Mouse (Mus musculus) retina, postnatal 7 days (tissue): ENCODE results near the gene Sgcd.
A peak's percentile ranks its signal among the peaks of the same experiment; 100 is the strongest.

Source experiments
- DNase-seq: peaks from one replicate; pipeline ENCODE4 v3.0.0-alpha.2; 2012; ENCODE audit warnings: low read depth, low spot score

The Sgcd gene

DNA sequence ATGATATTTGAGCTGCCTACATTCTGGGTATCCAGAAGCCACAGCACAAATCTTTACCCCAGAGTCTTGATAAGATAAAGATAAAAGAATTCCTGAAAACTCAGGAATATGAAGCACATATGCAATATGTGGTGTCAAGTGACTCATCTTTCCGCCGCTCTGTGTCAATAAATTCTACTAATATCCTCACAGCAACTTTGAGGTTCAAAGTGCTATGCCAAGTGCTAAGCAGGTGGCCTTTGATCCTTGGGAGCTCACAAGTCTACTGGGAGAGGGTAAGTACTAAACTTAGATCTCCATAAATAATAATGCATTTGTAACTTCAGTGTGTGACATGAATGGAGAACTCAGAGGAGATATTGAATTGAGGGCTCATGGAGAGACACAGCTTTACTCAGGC lies 848.9 kb downstream of the Sgcd start:
- no peak for DNase-seq

DNA sequence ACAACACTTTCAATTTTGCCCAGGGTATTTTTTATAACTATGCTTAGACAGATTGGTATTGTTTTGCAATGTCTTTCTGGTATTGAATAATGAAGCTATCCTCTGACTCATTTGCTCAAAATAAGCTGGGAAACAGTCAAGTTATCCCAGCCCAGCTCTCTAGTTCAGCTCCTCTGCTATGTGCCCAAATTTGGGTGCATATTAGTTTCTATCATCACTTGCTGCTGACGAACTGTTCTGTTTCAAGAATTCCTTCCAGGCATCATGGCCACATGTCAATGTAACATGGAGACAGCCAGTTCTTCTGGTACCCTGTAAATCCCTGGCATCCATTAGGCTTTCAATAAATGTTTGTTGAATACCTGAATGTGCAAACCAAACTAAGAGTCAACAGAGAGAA lies 849.5 kb downstream of the Sgcd start:
- DNase-seq, result no peak

DNA sequence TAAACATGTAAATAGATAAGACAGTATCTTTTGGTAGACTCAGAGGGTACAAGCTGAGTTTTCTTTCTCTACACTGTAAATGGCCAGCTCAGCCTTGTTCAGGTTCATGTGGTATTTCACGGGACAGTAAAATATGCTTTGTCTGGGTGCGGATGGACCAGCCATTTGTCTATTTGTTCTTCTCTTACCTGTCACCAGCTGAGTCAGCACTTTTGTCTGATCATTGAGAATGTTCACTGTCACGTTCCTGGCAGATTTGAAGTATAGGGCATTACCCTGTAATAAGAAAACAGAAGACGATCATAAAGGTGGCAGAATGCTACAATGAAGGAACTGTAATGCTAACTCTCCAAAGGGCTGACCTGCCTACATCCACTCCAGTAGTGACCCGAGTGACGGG lies 856.4 kb downstream of the Sgcd start:
- DNase-seq, result no peak

DNA sequence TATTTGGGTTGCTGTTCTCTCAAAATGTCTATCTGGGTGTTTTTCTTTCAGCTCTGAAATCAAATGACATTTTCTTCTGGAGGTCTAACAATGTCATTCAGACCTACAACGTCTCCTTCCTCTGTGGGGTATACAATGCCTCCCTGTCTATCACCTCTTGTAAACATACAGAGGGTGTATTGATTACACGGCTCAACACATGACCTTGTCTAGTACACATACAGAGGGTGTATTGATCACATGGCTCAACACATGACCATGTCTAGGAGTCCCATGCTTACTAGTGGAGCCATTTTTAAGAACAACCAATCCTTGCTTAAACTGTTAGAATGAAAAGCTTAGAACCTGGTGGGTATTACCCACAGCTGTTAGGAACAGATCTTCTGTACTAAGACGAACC lies 858.3 kb downstream of the Sgcd start:
- no peak for DNase-seq

DNA sequence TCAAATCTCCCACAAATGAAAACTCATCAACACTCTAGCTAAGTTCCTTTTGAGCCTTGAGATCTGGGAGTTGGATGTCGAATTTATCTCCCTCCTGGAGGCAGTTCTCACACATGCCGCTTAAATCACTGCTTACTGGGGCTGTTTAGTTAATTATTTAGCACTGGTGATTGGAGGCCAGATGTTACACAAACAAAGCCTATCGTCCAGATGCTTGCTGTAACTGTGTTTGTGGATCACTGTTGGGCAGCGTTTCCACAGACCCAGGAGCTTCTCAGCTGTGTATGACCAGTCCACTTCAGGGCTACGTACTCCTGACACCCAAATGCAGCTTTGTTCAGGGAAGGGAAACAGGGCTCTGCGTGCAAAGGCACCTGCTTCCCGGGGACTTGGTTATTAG lies 858.8 kb downstream of the Sgcd start:
- DNase-seq, result no peak

DNA sequence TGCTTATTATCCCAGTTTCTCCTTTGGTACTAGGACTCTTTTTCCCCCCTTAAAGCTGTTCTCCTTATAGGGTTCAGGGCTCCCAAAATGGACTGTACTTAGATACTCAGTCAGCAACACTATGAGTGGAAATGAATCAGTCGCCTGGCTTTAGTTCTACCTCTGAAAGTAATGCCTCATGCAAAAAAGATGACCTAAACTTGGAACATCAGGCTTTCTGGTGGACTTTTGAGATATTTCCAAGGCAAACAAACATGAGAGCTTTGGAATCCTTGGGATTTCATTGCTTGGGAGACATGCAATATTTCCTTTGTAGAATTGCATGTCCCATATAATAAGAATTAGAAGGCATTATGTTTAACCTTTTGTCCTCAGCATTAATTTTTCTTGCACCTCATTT lies 859.6 kb downstream of the Sgcd start:
- no peak for DNase-seq

DNA sequence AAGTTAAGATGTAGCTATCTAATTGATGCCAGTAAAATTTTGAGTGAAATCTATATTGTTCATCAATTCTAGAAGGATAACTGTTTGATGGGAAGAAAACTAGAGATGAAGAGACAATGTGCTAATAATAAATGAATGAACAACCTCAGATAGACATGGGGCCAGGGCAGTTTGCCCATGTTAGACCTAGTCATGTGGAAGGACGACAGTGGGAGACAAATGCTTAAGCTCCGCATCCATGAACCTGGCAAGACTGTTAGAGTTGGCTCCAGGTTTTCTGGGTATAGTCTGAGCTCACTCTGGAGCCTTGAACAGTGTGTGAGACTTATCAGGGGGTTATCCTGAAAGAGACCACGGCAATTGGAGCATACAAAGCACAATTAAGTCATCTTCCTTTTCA lies 860.4 kb downstream of the Sgcd start:
- DNase-seq, result no peak

DNA sequence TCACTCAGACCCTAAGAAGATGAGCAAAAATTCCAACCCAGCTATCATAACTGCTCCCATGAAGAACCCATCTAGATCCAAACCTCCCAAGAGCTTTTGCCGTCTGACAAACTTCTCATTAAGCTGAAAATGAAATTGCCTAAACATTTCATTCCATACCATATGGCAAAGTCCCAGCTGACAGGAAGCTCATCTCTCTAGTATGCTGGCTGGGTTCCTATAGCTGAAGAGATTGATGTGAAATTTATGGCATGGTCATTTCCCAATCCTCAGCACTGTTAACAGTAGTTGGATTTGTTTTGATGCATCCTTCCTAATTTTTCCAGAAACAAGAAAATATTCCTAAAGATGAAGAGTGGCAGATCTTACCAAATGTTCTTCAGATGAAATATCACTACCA lies 867.9 kb downstream of the Sgcd start:
- no peak for DNase-seq

DNA sequence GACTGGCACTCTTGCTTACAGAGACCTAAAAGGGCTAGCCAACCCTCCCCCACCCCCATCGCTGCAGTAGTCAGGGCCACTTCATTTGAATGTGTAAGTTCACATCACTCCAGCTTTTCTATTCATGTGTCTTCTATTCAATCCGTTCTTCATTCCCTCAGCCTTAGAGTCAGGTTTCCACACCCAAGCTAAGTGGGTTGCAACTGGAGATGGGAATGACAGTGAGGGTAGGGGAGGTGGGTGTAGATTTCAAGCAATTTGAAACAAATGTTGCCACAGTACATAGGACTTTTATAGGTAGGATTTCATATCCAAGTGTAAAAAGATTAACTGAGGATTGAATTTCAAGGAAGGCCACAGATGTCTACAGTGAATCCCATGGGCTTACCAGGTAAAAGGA lies 870.9 kb downstream of the Sgcd start:
- no peak for DNase-seq

DNA sequence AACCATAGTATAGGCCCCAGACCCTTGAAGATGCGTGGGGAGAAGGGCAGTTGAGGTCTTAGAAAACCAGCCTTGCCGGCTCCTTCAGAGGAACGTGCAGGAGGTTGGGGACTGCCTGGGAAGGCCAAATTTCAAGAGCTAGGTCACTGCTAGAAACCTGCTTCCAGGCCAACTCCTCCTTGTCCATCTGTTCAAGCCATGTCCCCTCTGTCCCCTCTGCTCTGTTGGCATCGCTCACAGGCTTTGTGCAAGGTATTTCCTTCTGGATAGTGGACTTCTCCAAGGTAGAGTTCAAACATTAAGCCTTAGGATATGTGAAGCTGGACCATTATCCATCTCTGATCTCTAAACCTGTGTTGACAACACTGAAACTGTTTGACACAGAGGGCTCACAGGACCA lies 874.4 kb downstream of the Sgcd start:
- no peak for DNase-seq

DNA sequence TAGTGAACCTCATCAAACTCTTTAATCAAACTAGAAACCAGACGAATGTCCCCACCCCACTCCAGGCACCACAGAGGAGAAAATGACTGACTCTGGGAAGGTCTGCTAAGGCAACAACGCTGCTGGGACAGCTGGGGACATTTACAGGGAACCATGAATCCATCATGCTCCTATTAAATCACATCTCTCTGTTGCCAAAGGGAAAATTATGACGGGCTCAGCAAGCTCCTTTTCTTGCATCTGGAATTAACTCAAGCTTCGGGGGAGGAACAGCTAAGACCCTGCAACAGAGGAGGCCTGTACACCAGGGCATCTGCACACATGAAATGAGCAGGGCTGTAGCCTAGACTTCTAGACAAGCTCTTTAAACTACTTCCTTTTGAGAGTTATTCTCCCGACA lies 875.7 kb downstream of the Sgcd start:
- no peak for DNase-seq

DNA sequence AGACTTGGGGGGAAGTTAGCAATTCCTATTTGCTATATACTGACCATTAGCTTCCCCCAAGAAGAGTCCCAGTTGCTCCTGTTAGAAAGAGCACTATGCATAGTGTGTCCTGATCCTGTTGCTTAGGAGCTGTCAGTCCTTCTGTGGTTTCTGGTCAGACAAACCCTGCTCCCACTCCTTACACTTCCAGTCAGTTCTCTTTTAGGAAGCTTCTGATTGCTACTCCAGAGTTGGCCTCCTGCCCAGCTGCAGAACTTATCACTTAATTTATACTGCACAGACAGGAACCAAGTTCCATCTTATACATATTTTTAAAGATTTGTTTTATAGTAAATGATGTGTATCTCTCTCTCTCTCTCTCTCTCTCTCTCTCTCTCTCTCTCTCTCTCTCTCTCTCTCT lies 878.5 kb downstream of the Sgcd start:
- no peak for DNase-seq

DNA sequence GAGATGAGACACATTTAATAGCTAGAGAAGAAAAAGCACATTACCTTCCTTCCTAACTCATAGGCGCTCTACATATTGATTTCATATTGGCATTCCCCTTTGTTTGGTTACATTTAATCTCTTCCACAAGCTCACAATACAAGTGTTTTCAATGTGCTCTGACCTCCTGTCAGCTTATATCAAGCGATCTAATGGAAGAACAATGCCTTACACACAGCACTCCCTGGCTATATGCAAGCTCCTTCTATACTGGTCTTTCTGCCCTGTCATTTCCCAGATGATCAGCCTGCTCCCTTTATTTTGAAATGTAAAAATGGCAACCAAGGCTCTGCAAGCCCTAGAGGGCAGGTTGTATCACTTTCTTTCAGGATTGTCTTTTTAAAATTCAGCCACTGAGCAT lies 881.1 kb downstream of the Sgcd start:
- no peak for DNase-seq

DNA sequence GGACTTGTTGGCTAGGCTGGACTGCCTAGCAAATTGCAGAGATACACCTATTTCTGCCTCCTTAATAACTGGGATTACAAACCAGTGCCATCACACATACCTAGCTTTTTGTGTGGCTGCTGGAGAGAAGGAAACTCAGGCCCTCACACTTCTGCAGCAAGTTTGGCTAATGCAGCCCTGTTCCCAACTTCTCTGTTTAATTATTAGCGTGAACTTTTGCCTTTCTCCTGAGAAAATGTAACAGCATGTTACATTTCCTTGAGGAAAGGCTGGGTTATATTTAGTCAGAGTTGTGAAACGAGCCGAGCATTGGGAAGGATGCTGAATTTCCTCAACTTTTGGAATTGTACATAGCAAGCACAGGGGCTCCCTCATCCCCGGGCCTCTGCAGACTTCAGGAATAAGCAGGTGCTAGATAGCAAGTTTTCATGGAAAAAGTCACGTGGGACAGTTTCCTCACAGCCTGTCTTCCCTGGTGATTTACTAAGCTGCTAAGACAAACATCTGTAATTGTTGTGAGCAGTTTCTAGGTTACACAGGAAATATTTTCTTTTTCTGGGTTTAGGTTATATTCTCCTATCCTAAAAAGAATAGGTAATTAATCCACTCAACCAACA lies 895.4 kb downstream of the Sgcd start:
- no peak for DNase-seq

DNA sequence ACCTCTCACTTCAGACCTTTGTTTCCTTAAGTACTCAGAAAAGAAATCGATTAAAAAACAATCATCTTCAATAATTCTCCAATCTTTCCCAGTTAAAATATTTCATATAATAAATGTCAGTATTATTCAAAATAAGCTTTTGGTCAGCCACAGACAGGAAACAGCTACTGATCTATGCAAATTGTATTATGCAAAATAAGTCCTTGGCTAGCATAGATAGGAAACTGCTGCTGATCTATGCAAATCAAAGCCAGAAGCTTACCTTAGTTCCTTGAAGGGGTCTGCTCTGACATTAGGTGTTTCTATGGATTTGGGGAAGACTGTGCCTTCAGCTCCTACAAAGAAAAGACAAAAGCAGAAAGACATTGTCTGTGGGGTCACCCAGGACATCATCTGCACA lies 906.3 kb downstream of the Sgcd start:
- no peak for DNase-seq

DNA sequence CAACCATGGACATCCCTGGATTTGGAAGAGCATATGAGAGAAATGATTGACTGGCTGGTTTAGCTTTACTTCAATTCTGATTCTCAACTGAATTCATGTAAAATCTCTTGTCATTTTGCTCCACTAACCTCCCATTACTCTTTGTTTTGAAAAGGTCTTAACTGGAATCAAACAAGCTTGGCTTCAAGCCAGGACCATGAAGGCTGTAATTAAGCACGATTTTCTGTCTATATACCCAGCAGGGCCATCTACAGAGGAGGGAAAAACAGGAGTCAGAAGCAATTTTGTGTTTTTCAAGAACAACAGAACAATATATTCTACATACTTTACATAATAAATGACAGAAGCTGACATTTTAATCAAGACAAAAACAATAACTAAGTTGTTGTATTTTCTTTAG lies 915.2 kb downstream of the Sgcd start:
- DNase-seq, result no peak

DNA sequence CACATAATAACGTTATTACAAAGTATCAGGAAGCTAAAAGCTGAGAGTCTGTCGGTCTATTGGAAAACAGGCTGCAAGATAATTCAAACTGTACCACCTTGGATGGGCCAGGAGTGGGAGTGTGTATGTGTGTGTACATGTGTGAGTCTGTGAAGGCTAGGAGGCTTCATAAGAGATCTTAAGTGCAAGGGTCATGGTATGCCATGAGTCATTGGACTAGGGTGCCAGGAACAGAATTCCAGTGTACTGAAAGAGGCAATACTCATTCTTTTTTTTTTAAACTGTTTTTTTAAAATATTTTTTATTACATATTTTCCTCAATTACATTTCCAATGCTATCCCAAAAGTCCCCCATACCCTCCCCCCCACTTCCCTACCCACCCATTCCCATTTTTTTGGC lies 917.6 kb downstream of the Sgcd start:
- no peak for DNase-seq

DNA sequence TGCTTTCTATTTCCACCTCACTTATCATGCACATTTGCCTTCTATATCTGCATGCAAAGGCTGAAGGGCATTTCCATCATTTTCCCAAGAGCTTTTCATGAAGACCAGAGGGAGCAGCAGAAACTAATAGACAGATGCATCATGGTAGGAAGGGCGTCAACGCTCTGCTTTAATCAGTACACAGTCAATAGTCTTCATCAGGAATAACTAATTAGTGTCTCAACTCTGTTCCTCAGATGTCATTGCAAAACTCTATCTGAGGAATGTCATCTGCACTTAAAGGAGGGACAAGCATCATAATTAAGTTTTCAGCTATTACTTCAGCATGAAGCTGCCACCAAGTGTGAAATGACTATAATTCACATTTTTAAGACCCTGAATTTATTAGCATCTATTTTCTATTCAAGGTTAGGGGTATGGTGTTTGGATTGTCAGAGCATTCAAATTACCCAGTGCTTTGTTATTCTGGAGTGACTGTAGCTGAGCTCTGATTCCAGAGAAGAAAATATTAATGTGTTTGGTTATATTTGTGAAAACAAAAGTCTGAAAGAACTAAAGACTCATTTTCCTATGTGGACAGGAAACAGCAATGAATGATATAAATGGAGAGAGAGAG lies 918.9 kb downstream of the Sgcd start:
- DNase-seq, result no peak

DNA sequence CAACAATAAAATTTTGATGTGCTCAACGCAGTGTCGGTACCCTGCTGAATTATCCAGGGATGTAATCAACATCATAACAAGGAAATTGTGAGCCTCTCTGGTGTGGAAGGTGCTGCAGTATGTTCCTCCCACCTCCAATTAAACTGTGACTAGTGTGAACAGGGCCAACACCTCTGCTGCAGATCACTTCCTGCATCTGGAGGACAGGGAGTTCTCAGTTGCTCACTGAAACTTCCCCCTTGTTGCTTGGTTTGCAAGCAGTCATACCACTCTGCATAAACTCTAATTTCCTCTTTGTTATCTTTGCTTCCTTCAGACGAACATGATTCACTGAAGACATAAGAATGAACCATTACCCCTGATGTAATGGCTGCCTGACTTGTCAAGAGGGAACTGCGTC lies 925.1 kb downstream of the Sgcd start:
- DNase-seq, result no peak

DNA sequence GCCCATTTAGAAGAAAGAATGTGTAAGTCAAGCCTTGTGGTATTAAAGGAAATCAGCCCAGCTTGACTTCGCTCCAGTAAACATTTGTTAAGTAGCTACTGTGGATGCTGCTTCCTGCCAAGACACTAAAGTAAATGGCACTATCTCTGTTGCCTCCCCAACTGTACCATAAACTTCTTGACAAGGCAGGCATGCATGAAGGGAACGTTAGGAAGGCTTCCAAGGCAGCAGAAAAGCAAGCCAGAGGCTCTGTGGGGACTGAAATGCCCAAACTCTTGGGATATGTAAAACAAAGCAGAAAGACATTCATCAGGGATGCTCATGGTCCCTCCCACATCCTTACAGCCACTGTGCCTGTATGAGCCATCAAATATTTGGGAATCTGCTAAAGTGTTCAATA lies 938.4 kb downstream of the Sgcd start:
- no peak for DNase-seq

DNA sequence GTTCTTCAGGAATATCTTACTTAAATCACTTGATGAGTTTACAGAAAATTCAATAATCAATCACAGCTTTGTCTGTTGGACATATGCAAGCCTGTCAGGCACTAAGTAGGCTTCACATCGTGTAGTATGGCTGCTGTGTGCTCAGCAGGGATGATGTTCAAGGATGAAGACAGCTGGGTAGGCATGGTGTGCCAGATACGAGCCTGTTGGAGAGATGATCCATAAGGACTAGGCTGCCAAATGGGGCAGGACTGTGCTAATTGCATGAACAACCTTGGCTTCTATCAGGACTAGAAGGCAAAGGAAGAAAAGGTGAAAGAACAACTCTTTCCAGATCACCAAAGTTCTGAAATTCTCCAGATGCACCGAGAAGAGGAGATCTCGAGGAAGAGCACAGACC lies 939.0 kb downstream of the Sgcd start:
- no peak for DNase-seq

DNA sequence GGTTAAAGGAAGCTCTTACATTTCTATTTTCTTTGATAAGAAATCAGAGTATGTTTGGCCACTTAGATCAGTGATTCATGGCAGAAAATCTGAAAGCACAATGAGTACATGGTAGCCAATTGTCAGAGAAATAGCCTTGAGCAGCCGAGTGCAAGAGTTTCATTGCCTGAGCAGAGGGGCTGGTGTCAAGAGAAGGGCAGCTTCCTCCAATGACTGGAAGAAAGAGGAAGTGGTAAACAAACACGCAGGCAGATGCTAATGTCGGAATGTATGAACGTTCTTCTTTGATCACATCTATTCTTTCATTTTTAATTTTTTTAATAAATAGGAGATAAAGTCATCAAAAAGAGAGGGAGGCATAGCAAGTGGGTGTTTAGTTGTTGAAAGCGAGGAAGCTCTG lies 956.5 kb downstream of the Sgcd start:
- DNase-seq, result no peak

DNA sequence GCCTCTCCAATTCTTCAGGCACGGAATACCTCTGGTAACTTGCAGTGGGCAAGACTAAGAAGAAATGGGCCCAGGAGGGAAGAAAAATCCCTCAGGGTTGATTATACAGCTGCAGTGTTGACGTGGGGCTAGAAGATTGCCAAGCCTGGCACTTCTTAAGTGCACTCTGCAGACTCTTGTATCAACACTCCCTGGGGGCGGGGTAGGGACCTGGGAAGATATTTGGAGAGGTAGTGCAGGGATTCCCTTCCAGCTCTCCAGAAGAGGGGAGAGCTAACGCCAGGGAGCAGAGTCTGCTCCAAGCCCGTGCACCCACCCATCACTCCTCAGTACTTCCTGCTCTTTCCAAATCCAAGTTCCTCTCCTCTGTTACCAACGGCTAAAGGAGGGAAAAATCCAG lies 967.9 kb downstream of the Sgcd start:
- no peak for DNase-seq

DNA sequence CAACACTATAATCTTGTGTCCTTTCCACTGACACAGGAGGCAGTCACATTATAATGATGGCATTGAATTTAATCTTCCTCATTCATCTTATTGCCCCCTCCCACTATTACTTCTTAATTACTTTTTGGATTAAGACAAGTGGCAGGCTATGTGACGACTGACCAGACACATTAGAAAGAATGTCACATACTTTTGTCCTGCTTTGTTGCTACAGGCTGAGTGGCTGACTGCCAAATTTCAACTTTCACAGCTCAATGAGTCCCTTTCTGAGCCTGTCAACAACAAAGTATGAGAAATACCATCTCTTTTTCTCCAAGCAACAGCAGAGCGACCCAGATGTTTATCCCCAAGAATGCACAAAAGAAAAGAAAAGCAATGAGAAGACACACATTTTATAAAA lies 970.6 kb downstream of the Sgcd start:
- peak; percentile 13 for DNase-seq
